Mouse (Mus musculus) lung, postnatal 14 days (tissue): ENCODE results near the gene Swi5.

Source experiments
- DNase-seq: peaks from one replicate; pipeline ENCODE4 v3.0.0; 2021

The Swi5 gene

DNA sequence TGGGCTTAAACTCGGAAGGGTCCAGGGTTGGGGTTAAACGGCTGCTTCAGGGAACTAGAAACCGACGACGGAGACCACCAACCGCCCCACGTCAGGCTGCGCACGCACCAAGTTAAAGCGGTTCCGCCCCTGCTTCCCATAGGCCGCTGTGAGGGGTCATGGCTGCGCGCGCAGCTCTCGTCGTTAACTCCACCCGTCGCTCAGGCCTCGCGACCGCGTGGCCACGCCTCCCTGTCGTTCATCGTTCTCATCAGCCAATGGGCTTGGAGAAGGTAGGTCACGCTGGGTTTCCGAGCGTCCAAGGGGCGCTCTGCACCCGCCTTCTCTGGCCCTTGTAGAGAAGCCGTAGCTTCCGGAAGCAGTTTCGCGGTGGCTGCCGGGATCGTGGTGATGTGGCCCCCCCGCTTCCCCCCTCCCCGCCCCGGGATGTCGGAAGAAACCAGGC is at the start of gene Swi5:
Gene Swi5 (minus strand): TSS at position 153 of the 445 bp plus-strand sequence.
- DNase-seq, result peak; percentile 99

DNA sequence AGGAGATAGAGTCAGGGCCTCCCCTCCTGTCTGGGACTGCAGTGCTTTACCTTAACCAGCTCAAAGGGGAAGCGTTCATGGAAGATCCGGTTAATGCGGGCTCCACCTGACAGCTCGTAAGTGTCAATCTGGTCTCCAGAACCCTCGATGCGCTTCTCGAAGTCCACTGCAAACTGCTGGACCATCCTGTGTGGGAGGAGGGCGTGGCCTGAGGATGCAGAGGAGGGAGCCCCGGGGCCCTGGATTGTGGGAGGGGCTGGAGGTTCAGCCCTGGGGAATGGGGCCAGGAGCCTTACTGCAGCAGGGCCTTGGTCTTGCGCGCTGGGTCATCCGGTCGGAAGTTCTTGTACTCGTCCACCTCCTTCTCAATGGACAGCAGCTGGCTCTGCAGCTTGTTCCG is 48.0 kb upstream of the Swi5 start:
- no peak for DNase-seq

GRCm38 (mm10) chr2:32332159-32332558 is 44.3 kb upstream of the Swi5 start:
- no peak for DNase-seq

GRCm38 (mm10) chr2:32329531-32329930 is 41.7 kb upstream of the Swi5 start:
- DNase-seq, result no peak

DNA sequence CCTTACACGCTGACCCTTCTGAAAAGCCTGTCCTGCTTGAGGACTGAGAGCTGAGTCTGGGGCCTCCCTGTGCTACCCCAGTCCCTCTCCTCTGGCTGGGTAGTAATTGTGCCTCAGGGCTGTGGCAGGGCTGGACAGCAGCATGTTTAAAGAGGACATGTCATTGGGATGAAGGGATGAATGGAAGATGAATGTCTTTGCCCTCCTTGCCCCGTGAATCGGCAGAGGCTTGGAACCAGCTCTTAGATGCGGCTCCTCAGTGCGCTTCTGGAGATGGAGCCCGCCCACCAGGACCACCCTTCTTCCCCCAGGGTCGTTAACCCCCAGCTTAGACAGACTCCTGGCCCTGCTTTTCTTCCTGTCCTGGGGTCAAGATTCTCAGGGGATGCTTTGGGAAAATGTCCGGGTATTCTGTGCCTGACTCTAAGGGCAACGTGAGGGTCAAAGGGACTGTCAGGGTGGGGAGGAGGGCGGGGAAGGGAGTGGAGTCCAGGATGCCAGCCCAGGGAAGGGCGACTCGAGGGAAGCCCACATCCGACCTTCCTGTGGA is 41.1 kb upstream of the Swi5 start:
- no peak for DNase-seq

GRCm38 (mm10) chr2:32327200-32327599 is 39.3 kb upstream of the Swi5 start:
- no peak for DNase-seq

DNA sequence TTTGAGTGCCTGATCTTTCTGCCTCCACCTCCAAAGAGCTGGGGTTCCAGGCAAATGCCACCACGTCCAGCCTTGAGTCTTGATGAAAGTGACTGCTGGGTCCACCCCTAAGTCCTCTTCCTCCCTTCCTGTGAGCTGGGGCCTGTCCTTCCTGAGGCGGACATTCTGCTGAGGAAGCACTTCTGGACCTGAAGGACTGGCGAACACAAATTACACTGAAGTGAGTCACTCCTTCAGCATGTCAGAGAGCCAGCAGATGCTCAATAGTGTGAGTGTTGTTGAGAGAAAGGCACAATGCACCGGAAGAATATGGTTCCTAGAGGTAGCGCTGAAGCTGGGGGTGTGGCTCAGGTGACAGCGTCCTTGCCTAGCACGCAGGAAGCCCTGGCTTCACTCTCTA is 37.5 kb upstream of the Swi5 start:
- DNase-seq, result no peak

DNA sequence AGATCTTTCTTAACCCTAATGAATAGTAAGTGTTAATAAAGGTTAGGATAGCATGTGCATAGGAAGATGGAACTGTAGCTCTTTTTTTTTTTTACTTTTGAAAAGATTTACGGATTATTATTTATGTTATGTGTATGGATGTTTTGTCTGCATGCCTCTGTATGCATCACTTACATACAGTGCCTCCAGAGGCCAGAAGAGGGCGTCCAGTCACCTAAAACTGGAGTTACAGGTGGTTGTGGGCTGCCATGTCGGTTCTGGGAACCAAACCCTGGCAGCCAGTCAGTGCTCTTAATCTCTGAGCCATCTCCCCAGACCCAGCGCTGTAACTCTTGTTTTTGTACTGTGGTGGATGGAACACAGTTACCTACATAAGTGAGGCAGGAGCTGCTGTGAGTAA is 36.4 kb upstream of the Swi5 start:
- DNase-seq, result no peak

DNA sequence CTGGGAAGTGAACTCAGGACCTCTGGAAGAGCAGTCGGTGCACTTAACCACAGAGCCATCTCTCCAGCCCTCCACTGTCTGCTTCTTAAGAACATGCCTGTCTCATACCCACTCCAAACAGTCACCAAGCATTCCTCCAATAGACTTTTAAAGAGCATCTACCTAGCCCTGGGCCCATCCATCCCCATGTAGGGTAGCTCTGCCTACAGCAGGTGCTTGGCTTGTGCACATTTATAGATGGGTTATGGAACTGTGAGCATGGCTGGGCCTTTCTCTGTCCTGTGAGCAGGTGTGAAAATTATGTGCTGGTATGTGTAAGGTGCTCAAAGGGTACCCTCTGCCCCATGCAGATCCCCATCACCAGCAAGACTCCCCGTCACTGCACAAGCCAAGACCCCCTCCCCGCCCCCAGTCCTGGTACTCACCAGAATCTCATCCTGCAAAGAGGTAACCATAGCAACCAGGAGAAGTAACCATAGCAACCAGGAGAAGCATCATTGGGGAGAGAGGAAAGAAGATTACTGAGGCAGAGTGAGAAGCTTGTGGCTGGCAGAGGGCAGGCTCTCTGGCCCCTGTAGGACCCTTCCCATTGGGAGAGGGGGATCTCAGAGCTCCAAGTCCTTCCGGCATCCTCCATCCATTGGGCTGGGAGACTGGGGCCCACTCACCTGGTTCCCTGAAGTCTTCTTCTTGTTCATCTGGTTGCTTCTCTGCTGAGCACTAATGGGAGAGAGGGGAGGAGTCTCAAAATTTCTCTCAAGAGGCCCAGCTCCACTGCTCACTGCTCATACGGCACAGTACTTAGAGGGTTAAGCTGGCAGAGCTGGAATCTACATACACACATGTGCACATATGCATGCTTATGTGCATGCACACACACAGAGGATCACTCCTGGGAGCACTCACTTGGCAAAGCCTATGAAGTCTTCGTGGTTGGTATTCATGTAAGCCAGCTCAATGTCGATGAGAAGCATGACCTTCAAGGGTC is 35.2 kb upstream of the Swi5 start:
- DNase-seq, result no peak

GRCm38 (mm10) chr2:32321591-32322298 is 33.9 kb upstream of the Swi5 start:
- DNase-seq, result no peak

- DNase-seq, result no peak
Observed at GRCm38 (mm10) chr2:32320721-32321120, 32.8 kb upstream of the Swi5 start.

DNA sequence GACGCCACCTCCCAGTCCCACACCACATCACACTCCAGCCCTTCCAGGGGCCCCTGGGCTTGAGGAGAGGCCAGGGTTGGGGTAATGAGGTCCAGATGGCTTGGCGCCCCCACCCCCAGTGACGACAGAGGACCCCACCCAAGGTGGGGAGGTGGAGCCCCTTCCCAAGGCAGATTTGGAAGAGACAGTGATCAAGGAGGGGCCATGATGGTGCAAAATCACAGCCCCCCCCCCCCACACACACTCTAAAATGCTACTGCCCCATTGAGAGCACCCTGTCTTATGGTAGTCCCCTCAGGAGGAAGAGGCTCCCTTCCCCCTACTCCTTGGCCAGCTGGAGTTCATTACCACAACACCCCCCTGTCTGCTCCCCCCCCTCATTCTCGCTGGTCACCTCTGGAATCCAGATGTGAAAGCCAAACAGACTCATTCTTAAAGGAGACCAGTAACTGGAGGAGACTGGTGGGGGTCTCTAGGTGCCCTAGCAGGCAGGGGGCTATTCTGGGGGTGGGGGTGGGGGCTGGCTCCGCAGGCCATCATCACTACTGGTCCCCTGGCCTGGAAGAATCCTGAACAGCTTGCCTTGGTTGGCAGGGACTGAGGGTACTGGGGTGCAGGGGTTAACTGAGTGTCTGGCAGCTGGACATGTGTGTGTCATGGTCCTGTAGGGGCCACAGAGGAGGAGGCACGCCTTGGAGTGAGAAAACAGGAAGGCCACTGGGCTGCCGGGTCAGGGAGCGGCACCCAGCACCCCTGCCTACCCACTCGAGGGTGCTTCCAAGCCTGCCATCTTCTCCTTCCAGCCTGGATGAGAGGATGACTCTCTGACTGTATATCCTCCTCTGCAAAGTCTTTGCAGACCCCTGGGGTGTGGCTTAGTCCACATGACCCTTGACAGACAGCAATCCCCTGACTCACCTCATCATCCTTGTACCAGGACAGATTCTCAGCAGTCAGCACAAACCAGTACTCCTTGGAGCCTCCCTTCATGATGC is 32.0 kb upstream of the Swi5 start:
- peak; percentile 35 for DNase-seq

GRCm38 (mm10) chr2:32318709-32319585 is 31.1 kb upstream of the Swi5 start:
- no peak for DNase-seq

DNA sequence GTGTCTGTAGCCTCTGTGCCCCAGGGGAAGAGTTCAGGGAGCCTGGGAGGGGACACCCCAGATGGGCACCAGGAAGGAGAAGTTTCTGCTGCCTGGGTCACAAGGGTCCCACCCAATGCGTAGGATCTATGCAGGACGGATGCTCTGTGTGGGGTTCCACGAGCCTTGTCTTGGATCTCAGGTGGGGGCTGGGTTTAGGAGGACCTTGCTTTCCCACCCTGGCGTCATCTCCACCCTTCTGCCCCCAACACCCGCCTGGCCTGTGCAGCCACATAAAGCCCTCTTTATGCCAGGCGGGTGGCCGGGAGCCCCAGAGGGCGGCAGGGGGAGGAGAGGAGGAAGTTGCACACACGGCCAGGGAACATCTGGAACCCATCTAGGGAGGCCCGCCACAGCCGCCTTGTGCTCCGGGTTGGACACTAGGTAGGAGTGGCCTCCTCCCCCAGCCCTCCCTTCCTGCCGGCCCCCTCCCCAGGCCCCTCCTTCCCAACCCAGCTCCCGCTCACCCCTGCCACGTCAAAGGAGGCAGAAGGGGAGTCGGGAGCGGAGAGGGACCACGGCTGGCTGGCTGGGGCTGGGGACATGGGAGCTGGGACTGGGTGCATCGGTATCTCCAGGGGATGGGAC is 30.0 kb upstream of the Swi5 start:
- peak; percentile 64 for DNase-seq

- DNase-seq, result no peak
Observed at GRCm38 (mm10) chr2:32316887-32317656, 29.2 kb upstream of the Swi5 start.

DNA sequence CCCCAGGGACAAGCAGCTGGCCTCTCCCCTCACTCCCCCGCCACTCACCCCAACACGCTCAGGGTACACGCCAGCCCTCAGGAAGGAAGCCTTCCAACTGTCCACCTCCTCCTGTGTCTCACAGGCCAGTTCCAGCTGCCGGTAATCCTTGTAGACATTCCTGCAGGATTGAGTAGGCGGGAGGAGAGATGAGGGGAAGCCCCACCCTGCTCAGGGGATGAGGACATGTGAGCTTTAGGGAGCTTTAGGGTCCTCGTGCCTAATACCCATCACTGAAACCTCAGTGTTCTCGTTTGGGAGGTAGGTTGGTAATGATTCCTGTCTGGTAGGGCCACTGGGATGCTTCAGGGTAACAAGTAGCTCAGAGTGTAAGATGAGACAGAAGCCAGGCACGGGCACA is 27.9 kb upstream of the Swi5 start:
- no peak for DNase-seq

- DNase-seq, result no peak
Observed at GRCm38 (mm10) chr2:32314831-32315230, 27.0 kb upstream of the Swi5 start.

DNA sequence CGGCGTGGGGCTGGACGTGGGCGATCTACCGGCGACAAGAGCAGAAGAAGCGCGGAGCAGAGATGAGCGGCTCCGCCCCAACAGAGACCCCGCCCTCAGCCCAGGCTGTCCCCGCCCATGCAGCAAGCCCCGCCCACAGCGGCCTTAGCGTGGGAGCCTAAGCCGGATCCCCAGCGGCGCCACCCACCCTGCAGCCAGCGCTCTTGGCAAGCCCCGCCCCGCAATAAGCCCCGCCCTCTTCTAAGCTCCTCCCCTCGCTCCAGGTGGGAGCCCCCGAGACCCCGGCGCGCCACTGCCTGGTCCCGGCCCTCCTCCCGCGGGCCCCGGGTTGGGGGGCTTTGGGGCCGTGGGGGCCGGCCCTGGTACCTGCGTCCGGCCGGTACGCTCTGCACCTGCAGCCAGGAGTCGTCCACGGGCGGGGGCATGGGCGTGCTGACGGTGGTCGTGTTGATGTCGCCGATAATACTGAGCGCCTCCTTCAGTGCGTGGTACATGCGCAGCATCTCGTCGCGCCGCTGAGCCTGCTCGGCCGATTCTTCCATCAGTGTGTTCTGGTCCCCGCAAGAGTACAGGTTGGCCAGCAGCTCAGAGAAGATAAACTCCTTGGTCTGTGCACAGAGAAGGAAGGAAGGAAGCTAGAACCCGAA is 24.6 kb upstream of the Swi5 start:
- DNase-seq, result peak; percentile 88
